Mouse (Mus musculus) embryonic facial prominence, embryonic 10.5 days (tissue): ENCODE measurements around the gene Pde4d. TPM values are rescaled to one million over a fixed set of nuclear protein-coding genes. Genes with fewer than 3 reads are reported as not detected.
A peak's percentile ranks its signal among the peaks of the same experiment; 100 is the strongest.

Source experiments
- DNase-seq: peaks from one replicate; pipeline ENCODE4 v3.0.0-alpha.2; 2017; ENCODE audit warnings: low spot score
- H3K27ac ChIP-seq: fragments of 300-500 bp; sonication (generic); replicated peaks from 2 replicates; pipeline ENCODE4 v1.5.1; 2016; ENCODE audit warnings: mild to moderate bottlenecking
- H3K27me3 ChIP-seq: fragments of 300-500 bp; sonication (generic); replicated peaks from 2 replicates; pipeline ENCODE4 v1.6.1; 2016; ENCODE audit warnings: low read depth, mild to moderate bottlenecking; ENCODE audit not compliant: poor library complexity, severe bottlenecking
- H3K36me3 ChIP-seq: fragments of 300-500 bp; sonication (generic); replicated peaks from 2 replicates; pipeline ENCODE4 v1.6.1; 2016; ENCODE audit warnings: mild to moderate bottlenecking, moderate library complexity
- H3K4me1 ChIP-seq: fragments of 300-500 bp; sonication (generic); 2 replicates; pipeline ENCODE4 v1.6.1; 2016
- H3K4me3 ChIP-seq: fragments of 300-500 bp; sonication (generic); 2 replicates; pipeline ENCODE4 v1.5.1; 2016; ENCODE audit warnings: mild to moderate bottlenecking, moderate library complexity
- H3K9me3 ChIP-seq: fragments of 300-500 bp; sonication (generic); 2 replicates; pipeline ENCODE4 v1.6.1; 2016; ENCODE audit warnings: mild to moderate bottlenecking
- WGBS: fragments of 180-500 bp; shearing (Covaris S2); methylation state at CpG from one replicate; pipeline ENCODE4 v1.1.7; 2016; 5-methylcytosine and 5-hydroxymethylcytosine counted together
- polyA plus RNA-seq: library from polyadenylated mRNA; unstranded; fragments of >200 nt; fragmentation: Nextera tagmentation; extraction: Ambion mirVana; gene quantifications from 2 replicates; pipeline ENCODE4 v1.2.1, GENCODE M21; 2016

Gene Pde4d
- polyA plus RNA-seq, 1 experiment from 2014 or later: 19.7 TPM

DNA sequence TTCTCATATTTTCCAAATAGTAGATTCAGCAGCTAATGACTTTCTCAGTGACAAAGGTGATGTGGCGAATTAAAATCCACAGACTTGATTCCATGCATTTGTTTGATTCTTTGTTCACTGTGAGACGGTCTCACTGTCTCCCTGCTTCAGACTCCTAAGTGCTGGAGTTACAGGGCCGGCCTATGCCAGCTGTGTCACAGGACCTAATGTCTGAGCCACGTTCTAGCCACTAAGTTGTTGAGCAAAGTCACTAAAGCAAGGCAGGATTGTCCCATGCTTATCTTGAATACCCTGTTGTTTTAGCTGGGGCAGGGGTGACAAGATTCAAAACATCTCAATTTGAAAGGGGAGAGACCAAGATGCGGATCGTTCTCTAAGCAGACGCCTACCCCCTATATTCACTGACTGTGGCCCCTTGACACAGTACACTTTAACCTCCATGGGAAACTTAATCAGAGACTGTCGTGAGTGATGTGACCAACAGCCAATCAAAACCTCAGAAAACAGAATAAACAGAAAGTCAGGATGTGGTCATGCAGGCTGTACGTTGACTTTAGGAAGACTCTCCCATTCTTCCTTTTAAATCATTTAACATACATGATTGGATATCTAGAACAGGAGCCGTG lies 1195.6 kb downstream of the Pde4d start:
- peaks cover 6% of the 10 kb centered on the region; the same call in 1 of the 2 replicates for H3K27me3 ChIP-seq
- no peaks in the 10 kb centered on the region for H3K36me3 ChIP-seq
- peaks cover 31% of the 10 kb centered on the region for H3K4me1 ChIP-seq
- DNase-seq: no peak
- H3K9me3 ChIP-seq: no peaks in the 10 kb centered on the region
- 55% methylated on average over 10 of the region's 10 CpGs for WGBS
- H3K4me3 ChIP-seq: no peak overlapping the region
- 0 out of 2 replicates have a peak overlapping the region, but pooled peaks have one; percentile 25 for H3K27ac ChIP-seq

GRCm38 (mm10) chr13:109645910-109646284 lies 1196.1 kb downstream of the Pde4d start:
- Histone ChIP-seq H3K9me3 (no peaks in the 10 kb centered on the region), H3K4me3 (no peak overlapping the region), H3K36me3 (no peaks in the 10 kb centered on the region), H3K27me3 (peaks cover 9% of the 10 kb centered on the region; the same call in 1 of the 2 replicates), H3K27ac (no peak overlapping the region), H3K4me1 (peaks cover 31% of the 10 kb centered on the region)
- 56% methylated on average over 6 of the region's 6 CpGs for WGBS
- no peak for DNase-seq

GRCm38 (mm10) chr13:109646597-109647232 lies 1197.0 kb downstream of the Pde4d start:
- 62% methylated on average over 11 of the region's 11 CpGs for WGBS
- Histone ChIP-seq H3K27ac (0 out of 2 replicates have a peak overlapping the region, but pooled peaks have one; percentile 15), H3K4me3 (no peak overlapping the region), H3K4me1 (peaks cover 24% of the 10 kb centered on the region), H3K9me3 (no peaks in the 10 kb centered on the region), H3K36me3 (no peaks in the 10 kb centered on the region), H3K27me3 (peaks cover 9% of the 10 kb centered on the region; the same call in 1 of the 2 replicates)
- peak; percentile 38 for DNase-seq

DNA sequence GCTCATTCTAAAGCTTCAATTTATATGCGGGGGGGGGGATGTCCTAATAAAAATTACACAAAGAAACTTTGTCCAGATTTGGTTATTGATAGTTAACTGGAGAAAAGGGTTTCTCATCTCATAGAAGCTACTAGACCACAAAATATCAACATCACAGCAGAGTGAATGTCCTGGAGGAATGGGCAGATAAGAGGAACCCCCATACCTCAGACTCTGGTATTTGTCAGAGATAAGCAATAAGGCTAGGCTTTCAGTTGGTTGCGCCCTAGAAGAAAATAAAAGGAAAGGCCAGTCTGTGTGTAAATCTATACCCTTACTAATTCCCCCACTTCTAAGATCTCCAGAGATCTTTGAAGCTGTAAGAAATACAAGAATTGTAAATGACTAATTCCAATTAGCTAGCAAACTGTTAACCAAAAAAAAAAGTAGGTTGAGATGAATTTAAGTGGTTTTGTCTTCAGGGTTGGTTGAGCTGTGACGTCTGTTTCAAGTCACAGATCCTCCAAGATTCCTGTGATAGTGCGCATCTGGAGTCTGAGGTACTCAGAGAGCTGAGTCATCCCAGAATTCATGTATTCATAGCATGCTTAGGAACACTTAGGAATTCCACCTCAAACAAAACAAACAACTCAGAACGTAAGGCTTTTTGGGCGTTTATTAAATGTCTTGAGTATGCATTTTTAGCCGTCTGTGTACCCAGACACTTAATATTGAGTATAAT lies 1197.9 kb downstream of the Pde4d start:
- 79% methylated on average over 7 of the region's 7 CpGs for WGBS
- H3K27ac ChIP-seq: no peak overlapping the region
- DNase-seq: no peak
- no peaks in the 10 kb centered on the region for H3K9me3 ChIP-seq
- no peak overlapping the region for H3K4me3 ChIP-seq
- peaks cover 32% of the 10 kb centered on the region for H3K4me1 ChIP-seq
- H3K27me3 ChIP-seq: peaks cover 9% of the 10 kb centered on the region; the same call in 1 of the 2 replicates
- H3K36me3 ChIP-seq: no peaks in the 10 kb centered on the region

DNA sequence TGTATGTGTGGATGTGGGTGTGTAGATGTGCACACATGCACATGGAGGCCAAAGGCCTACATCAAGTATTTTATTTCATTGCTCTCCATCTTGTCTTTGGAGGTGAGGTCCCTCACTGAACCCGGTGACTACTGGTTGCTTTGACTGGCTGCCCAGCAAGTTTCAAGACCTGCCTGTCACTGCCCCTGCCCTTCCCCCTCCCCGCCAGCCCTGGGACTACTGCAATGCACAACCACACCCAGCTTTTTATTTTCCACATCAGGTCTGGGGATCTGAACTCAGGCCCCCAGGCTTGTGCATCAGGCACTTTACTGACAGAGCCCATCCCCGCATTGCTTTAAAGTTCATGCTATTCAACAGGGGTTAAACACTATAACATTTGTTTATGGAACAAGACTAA lies 1198.6 kb downstream of the Pde4d start:
- Histone ChIP-seq H3K9me3 (no peaks in the 10 kb centered on the region), H3K4me3 (no peak overlapping the region), H3K27ac (no peak overlapping the region), H3K4me1 (peaks cover 39% of the 10 kb centered on the region), H3K27me3 (peaks cover 9% of the 10 kb centered on the region; the same call in 1 of the 2 replicates), H3K36me3 (no peaks in the 10 kb centered on the region)
- WGBS: 91% methylated on average over 3 of the region's 3 CpGs
- DNase-seq: no peak

DNA sequence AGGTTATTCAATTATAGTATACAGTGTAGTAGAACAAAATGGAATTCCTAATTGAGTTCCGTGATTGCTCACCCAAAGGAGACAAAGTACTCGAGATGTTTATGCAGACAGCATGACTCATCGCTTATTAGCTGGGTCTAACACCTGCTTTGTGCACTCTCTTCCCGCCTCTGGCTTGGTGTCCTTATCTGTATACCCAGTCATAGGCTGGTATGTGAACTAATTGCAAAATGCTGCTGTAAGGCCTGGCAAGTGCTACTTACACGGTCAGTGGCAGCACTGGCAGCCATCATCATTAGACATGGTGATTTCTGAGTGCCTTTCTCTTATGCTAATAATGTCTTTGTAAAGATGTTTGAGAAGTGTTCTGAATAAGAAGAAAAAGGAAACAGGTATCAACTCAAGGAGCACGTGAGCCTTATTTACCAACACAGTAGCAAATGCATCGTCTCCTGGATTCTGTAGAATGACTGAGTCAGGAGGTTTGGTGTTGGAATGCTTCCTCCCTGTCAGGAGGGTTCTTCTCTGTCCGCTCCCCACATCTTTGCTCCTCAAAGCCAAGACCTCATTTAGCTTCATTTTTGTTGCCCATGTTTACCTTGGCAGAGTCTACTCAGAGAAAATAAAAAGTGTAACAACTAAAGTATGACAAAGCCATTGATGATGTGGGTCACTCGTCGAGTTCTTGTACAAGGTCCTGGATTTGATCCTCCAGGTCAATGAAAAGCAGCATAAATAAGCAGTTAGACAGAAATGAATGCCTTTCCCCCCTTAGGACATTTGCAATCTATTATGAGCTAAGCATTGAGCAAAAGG lies 1202.2 kb downstream of the Pde4d start:
- peaks cover 9% of the 10 kb centered on the region; the same call in 1 of the 2 replicates for H3K27me3 ChIP-seq
- 69% methylated on average over 10 of the region's 10 CpGs for WGBS
- DNase-seq: no peak
- no peak overlapping the region for H3K27ac ChIP-seq
- H3K4me1 ChIP-seq: peaks cover 22% of the 10 kb centered on the region
- H3K9me3 ChIP-seq: no peaks in the 10 kb centered on the region
- no peak overlapping the region for H3K4me3 ChIP-seq
- no peaks in the 10 kb centered on the region for H3K36me3 ChIP-seq

DNA sequence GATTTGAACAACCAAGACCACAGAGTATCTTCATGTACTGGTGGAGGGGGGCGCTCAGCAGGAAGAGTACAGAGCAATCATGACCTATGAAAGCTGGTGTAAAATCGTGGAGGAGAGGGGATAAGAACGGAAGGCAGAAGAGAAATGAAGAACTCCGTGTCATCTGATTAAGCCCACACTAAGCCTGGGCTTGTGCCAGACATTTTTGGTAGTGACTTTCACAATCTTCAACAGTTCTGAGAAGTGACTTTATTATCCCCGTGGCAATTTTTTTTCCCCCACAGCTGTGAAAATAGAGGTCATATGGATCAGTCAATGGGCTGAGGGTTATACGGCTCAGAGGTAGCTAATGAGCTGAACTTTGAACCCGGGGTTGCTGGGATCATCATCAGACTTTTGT lies 1202.9 kb downstream of the Pde4d start:
- H3K9me3 ChIP-seq: no peaks in the 10 kb centered on the region
- 44% methylated on average over 7 of the region's 7 CpGs for WGBS

GRCm38 (mm10) chr13:109655390-109655789 lies 1205.6 kb downstream of the Pde4d start:
- Histone ChIP-seq H3K9me3 (no peaks in the 10 kb centered on the region), H3K27me3 (0 out of 2 replicates have a peak, but pooled peaks cover 3% of the 10 kb centered on the region), H3K4me3 (no peak overlapping the region), H3K27ac (no peak overlapping the region), H3K36me3 (no peaks in the 10 kb centered on the region), H3K4me1 (peaks cover 19% of the 10 kb centered on the region)
- 65% methylated on average over 3 of the region's 3 CpGs for WGBS
- no peak for DNase-seq

More for the DNA sequence above, 1202.9 kb downstream of the Pde4d start:
- Histone ChIP-seq H3K4me1 (peaks cover 19% of the 10 kb centered on the region), H3K36me3 (no peaks in the 10 kb centered on the region), H3K4me3 (no peak overlapping the region), H3K27ac (no peak overlapping the region), H3K27me3 (peaks cover 9% of the 10 kb centered on the region; the same call in 1 of the 2 replicates)
- DNase-seq: no peak

DNA sequence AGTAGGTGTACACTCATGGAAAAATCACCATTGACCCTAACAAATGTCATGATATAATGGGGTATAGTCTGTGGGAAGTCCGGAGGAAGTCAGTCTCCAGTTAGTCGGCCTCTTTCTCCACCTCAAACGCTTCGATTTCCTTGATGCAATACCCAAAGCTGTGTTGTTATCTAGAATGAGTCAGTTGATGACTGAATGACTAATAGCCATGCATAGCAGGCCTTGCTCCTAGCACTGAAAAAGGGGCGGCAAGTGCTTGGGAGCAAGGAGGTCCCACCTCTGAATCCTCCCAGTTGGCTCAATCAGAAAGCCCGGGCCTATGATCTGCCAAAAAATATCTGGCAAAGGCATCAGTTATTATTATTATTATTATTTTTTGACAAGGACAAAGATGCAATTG lies 1209.4 kb downstream of the Pde4d start:
- H3K9me3 ChIP-seq: no peaks in the 10 kb centered on the region
- 91% methylated on average over 6 of the region's 6 CpGs for WGBS
- H3K36me3 ChIP-seq: no peaks in the 10 kb centered on the region
- no peaks in the 10 kb centered on the region for H3K27me3 ChIP-seq
- no peak for DNase-seq
- no peak overlapping the region for H3K4me3 ChIP-seq
- H3K4me1 ChIP-seq: peaks cover 14% of the 10 kb centered on the region
- H3K27ac ChIP-seq: no peak overlapping the region

- DNase-seq: no peak
- WGBS: 95% methylated on average over 3 of the region's 3 CpGs
- Histone ChIP-seq H3K4me1 (peaks cover 23% of the 10 kb centered on the region), H3K4me3 (no peak overlapping the region), H3K36me3 (no peaks in the 10 kb centered on the region), H3K27me3 (no peaks in the 10 kb centered on the region), H3K27ac (no peak overlapping the region), H3K9me3 (no peaks in the 10 kb centered on the region)
These were observed 1211.6 kb downstream of the Pde4d start for GRCm38 (mm10) chr13:109661345-109661744.

- WGBS: 54% methylated on average over 5 of the region's 5 CpGs
- no peak for DNase-seq
These were observed 1212.4 kb downstream of the Pde4d start for GRCm38 (mm10) chr13:109662099-109662498.

GRCm38 (mm10) chr13:109662731-109663130 lies 1213.0 kb downstream of the Pde4d start:
- H3K9me3 ChIP-seq: no peaks in the 10 kb centered on the region
- no peaks in the 10 kb centered on the region for H3K36me3 ChIP-seq
- H3K4me3 ChIP-seq: no peak overlapping the region
- WGBS: 34% methylated on average over 3 of the region's 3 CpGs
- no peak overlapping the region for H3K27ac ChIP-seq
- peaks cover 23% of the 10 kb centered on the region for H3K4me1 ChIP-seq
- H3K27me3 ChIP-seq: no peaks in the 10 kb centered on the region
- DNase-seq: no peak

More at GRCm38 (mm10) chr13:109662099-109662498, 1212.4 kb downstream of the Pde4d start:
- Histone ChIP-seq H3K36me3 (no peaks in the 10 kb centered on the region), H3K4me1 (peaks cover 23% of the 10 kb centered on the region), H3K27ac (no peak overlapping the region), H3K27me3 (no peaks in the 10 kb centered on the region), H3K9me3 (no peaks in the 10 kb centered on the region), H3K4me3 (no peak overlapping the region)
